Mouse (Mus musculus) myocyte (in vitro differentiated cells): ENCODE data around the gene Atraid.

Source experiments
- CEBPB ChIP-seq: IDR thresholded peaks from 2 replicates; pipeline ENCODE4 v1.6.1; 2011; ENCODE audit warnings: mild to moderate bottlenecking, moderate library complexity; ENCODE audit not compliant: poor library complexity, insufficient read depth, severe bottlenecking
- E2F4 ChIP-seq: IDR thresholded peaks from one replicate; pipeline ENCODE4 v1.6.1; 2011; ENCODE audit warnings: mild to moderate bottlenecking, control low read depth, moderate library complexity; ENCODE audit not compliant: insufficient read depth
- MAX ChIP-seq: IDR thresholded peaks from one replicate; pipeline ENCODE4 v1.6.1; 2011; ENCODE audit warnings: low read depth, mild to moderate bottlenecking, control low read depth
- MYOD1 ChIP-seq, 3 experiments: IDR thresholded peaks; one replicate each; pipeline ENCODE4 v1.6.1; 2011; ENCODE audit warnings: control low read depth in 2 of 3, low read depth in 2 of 3, mild to moderate bottlenecking in 2 of 3, moderate library complexity in 1 of 3; ENCODE audit not compliant: insufficient read length in 2 of 3, control insufficient read depth in 1 of 3
- MYOG ChIP-seq, 3 experiments: IDR thresholded peaks; one replicate each; pipeline ENCODE4 v1.6.1; 2011; ENCODE audit warnings: control low read depth in 2 of 3, low read depth in 2 of 3, mild to moderate bottlenecking in 2 of 3; ENCODE audit not compliant: insufficient read length in 2 of 3, control insufficient read depth in 1 of 3, insufficient read depth in 1 of 3
- POLR2A ChIP-seq: IDR thresholded peaks from one replicate; pipeline ENCODE4 v1.6.1; 2011; ENCODE audit warnings: low read depth, mild to moderate bottlenecking, control low read depth, moderate library complexity; ENCODE audit not compliant: insufficient read length
- POLR2AphosphoS2 ChIP-seq: IDR thresholded peaks from one replicate; pipeline ENCODE4 v1.6.1; 2011; ENCODE audit warnings: low read depth, control low read depth; ENCODE audit not compliant: insufficient read length
- REST ChIP-seq: IDR thresholded peaks from one replicate; pipeline ENCODE4 v1.6.1; 2011; ENCODE audit warnings: mild to moderate bottlenecking, control low read depth, moderate library complexity; ENCODE audit not compliant: insufficient read depth, insufficient read length
- TCF12 ChIP-seq: IDR thresholded peaks from one replicate; pipeline ENCODE4 v1.6.1; 2011; ENCODE audit warnings: mild to moderate bottlenecking, control low read depth; ENCODE audit not compliant: poor library complexity, insufficient read depth, severe bottlenecking
- TCF3 ChIP-seq: IDR thresholded peaks from one replicate; pipeline ENCODE4 v1.6.1; 2011; ENCODE audit warnings: low read depth, control low read depth; ENCODE audit not compliant: insufficient read length
- USF1 ChIP-seq: IDR thresholded peaks from one replicate; pipeline ENCODE4 v1.6.1; 2011; ENCODE audit warnings: low read depth, mild to moderate bottlenecking, control low read depth, moderate library complexity

DNA sequence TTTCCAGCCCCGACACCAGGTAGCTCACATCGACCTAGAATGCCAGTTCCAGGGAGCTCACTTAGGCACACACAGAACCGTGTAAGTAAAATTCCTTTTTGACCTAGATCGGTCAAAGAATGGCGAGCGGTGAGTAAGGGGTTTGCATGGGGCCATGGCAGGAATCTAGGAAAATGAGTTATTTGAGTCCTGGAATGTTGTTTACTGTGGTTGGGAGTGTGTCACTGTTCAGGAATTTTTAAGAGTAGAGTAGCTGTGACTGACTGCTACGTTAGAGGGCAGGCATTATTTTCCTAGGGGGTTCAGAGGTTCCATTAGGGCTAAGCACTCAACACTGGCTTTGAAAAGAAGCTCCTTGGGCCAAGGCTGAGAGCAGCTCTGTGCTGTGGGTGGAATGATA is 48.0 kb upstream of the Atraid start:
- no peak for TF ChIP-seq POLR2A
- no peak for TF ChIP-seq MAX
- TF ChIP-seq TCF12: no peak
- no peak for TF ChIP-seq POLR2AphosphoS2
- TF ChIP-seq MYOD1 (IDR thresholded peaks at IDR 0.05; ENCODE audit: control insufficient read depth in 1 of 3, insufficient read length in 2 of 3, low read depth in 2 of 3): no peak
- TF ChIP-seq REST: no peak
- TF ChIP-seq E2F4: no peak
- TF ChIP-seq TCF3: no peak
- no peak for TF ChIP-seq USF1
- no peak for TF ChIP-seq CEBPB
- TF ChIP-seq MYOG (IDR thresholded peaks at IDR 0.05; ENCODE audit: control insufficient read depth in 1 of 3, insufficient read depth in 1 of 3, insufficient read length in 2 of 3, low read depth in 2 of 3): no peak
